Mouse (Mus musculus): ENCODE measurements around the gene Casp9. TPM values are rescaled to one million over a fixed set of nuclear protein-coding genes. Genes with fewer than 3 reads are reported as not detected.
A peak's percentile ranks its signal among the peaks of the same experiment; 100 is the strongest.

The Casp9 gene
- total RNA-seq, 1 experiment from 2014 or later: 23.4 TPM

DNA sequence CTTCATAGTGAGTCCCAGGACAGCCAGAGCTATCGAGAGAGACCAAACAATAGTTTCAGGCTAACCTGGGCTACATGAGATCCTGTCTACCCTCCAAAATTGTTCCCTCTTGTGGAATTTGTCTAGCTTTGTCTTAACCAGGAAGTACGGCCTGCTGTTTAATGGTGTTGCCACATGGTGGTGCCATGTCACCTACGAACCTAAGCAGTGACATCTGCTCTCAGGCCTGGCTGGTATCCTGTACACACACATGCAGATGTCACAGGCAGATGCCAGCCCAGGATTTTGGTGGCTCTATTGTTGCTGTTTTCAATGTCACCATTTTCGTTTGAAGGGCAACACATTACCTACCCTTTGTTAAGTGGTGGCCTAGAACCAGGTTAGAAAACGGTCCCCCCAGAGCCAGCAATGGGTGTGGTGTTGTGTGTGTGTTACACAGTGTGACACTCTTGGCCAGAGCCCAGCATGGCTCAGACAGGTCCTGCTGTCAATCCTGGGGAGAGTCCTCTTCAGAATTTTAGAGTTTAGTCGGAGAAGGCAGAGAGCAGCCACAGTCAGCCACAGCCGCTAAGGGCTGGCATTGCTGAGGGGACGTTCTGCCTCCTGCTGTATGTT is 16.5 kb downstream of the Casp9 start:
- ATAC-seq (replicated peaks; ENCODE audit: insufficient number of reproducible peaks, low FRiP score, low TSS enrichment, poor library complexity, severe bottlenecking): no peak

- no peak for ATAC-seq (replicated peaks; ENCODE audit: insufficient number of reproducible peaks, low FRiP score, low TSS enrichment, poor library complexity, severe bottlenecking)
Observed at GRCm38 (mm10) chr4:141810975-141811374, 17.6 kb downstream of the Casp9 start.

GRCm38 (mm10) chr4:141811375-141811774 is 18.0 kb downstream of the Casp9 start:
- no peak for ATAC-seq (replicated peaks; ENCODE audit: insufficient number of reproducible peaks, low FRiP score, low TSS enrichment, poor library complexity, severe bottlenecking)

DNA sequence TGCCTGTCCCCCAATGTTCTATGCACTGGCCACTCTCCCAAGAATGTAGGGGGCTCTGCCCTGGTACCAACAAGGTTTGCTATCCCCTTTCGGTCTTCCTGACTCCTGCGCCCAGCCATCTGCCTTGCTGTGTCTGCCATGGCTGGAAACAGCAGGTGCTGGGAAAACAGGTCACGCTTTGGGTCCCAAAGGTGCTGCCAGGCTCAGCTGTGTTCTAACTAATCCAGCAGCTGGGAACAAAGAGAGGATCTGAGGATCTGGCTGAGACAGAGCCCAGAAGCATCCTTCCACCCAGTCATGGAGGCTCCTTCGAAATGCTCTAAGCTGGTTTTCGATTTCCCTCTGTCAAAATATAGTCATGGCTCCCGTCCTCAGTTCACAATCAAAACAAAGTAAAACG is 22.9 kb downstream of the Casp9 start:
- ATAC-seq (replicated peaks; ENCODE audit: insufficient number of reproducible peaks, low FRiP score, low TSS enrichment, poor library complexity, severe bottlenecking): no peak

DNA sequence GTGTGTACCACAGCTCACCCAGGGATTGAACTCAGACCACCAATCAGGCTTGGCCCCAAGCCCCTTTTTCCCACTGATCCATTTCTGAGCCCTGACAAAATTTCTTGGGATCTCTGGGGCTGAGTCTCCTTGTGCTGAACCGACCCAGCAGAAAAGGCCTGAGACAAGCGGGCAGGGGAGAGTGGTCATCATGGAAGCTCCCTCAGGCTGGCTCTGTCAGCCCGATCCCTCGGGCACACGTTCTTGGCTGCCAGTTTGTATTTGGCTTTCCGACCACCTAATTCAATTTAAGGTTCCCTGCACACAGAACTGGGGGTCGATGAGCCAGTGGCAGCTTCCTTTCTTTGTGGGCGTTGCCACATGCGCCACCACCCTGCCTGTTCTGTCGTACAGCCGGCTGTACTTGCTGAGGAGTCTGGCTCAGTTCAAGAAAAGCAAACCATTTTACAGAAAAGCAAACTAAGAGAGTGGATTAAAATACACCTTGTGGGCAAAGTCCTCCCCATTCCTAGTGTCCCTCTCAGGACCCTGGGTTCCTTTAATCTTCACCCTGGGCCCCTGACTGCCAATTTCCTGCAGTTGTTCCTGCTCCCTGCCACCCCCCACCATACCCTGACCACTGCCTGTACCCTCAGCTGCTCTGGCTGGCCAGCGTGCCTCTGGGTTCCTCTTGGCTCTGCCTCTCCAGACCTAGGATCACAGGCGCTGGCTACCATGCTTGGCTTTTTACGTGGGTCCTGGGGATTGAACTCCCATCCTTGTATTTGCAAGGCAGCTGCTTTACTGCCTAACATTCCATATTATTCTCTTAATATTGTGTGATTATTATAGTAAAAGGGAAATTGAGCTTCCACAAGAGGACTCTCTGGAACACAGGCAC is 23.6 kb downstream of the Casp9 start:
- no peak for ATAC-seq (replicated peaks; ENCODE audit: insufficient number of reproducible peaks, low FRiP score, low TSS enrichment, poor library complexity, severe bottlenecking)

DNA sequence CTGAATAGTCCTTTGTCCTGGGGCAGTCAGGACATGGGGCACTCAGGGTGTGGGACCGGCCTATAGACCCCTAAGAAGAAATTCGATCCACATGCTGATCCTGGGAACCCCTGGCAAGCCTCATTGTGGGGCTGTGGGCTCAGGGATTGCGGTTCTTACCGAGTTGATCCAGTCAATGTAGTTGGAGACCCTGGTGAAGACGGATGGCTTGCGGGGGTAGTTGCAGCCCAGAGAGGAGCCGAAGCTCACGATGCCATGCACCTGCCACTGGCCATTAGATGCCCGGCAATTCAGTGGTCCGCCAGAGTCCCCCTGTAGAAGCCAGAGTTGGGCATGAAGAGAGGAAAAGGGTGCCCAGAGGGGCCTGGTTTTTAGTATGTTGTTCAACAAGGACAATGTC is 24.3 kb downstream of the Casp9 start:
- no peak for ATAC-seq (replicated peaks; ENCODE audit: insufficient number of reproducible peaks, low FRiP score, low TSS enrichment, poor library complexity, severe bottlenecking)

DNA sequence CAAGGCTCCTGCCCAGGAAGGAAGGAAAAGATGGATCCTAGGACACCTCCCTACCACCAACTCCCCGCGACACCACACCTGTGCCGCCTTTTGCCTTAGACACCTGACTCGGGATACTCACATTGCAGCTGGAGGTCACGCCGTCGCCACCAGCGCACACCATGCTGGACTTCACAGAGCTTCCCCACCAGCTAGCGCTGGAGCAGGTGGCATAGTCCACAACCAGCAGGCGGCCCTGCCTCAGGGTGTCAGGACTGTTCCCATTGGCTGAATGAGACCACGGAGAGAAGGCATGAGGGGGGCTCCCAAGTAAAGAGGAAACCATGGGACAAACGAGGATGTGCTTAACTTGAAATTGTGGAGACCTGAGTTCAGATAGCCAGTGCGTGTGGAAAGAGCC is 25.4 kb downstream of the Casp9 start:
- no peak for ATAC-seq (replicated peaks; ENCODE audit: insufficient number of reproducible peaks, low FRiP score, low TSS enrichment, poor library complexity, severe bottlenecking)

DNA sequence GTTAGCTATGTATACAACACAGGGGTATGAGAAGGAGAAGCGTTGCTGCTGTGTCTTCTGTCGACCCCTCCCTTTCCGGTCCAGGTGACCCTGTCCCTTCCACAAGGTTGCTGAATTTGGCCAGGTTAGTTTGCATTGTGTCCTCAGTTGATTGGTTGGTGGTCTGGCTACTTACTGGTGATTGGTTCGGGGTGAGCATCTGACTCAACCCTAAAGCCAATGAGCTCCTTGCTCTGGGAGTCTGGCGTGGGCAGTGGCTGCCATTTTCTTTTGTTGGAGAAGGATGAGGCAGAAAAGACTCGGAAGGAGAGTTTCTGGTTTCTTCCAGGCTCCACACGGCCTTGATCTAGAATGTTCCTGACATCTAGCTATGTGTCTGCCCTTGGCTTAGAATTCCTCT is 25.9 kb downstream of the Casp9 start:
- no peak for ATAC-seq (replicated peaks; ENCODE audit: insufficient number of reproducible peaks, low FRiP score, low TSS enrichment, poor library complexity, severe bottlenecking)

DNA sequence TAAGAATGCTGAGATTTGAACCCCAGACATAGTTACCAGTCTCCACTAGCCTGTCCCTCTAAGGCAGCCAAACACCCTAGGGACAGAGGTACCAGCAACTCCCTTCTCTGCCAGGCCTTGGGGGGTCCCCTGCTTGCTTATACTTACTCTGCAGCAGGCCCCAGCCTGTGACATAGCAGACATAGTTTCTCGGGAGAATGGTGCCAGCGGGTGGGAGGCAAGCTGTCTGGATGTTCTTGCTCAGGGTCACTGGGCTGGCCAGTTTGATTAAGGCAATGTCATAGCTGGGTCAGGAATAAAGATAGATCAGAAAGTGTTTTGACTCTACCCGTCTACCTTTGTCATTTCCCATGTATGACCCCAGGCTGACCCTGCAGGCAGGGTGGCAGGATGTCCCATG is 27.8 kb downstream of the Casp9 start:
- ATAC-seq (replicated peaks; ENCODE audit: insufficient number of reproducible peaks, low FRiP score, low TSS enrichment, poor library complexity, severe bottlenecking): no peak

DNA sequence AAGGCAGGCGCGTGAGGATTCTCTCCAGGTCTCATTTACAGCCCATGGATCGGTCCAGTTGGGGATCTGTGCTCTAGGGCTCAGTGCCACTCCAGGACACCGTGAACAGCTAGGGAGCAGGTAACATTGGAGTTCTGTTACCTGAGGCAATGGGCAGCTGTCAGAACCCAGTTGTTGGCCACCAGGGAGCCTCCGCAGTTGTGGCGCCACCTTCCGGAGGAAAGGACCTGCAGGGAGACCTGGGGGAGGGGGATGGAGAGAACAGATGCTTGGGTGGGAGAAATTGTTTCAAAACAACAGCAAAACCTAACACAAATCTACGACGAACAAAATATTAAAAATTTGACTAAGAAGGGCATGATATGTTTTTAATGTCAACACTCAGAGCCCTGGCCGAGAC is 28.7 kb downstream of the Casp9 start:
- ATAC-seq (replicated peaks; ENCODE audit: insufficient number of reproducible peaks, low FRiP score, low TSS enrichment, poor library complexity, severe bottlenecking): no peak

DNA sequence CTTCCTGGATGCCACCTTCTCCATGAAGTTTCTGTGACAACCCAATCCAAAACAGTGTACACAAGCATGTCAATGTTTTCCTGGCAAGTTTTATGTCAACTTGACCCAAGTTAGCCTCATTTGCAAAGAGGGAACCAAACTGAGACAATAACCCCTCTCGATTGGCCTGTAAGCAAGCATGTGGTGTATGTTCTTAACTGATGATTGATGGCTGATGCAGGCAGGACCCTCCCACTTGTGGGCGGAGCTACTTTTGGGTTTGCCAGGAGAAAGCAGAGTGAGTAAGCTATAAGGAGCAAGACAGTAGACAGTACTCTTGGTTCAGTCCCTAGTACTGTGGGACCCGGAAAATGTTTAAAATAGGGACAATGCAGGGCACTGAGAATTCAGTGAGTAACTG is 29.6 kb downstream of the Casp9 start:
- 0 out of 2 replicates have a peak, but pooled peaks have one; percentile 24 for ATAC-seq (replicated peaks; ENCODE audit: insufficient number of reproducible peaks, low FRiP score, low TSS enrichment, poor library complexity, severe bottlenecking)

- ATAC-seq (replicated peaks; ENCODE audit: insufficient number of reproducible peaks, low FRiP score, low TSS enrichment, poor library complexity, severe bottlenecking): no peak
Observed at GRCm38 (mm10) chr4:141826060-141826459, 32.6 kb downstream of the Casp9 start, which contains the start of gene Cela2a. Gene Cela2a, minus strand, starts transcription at chr4:141826160.

- no peak for ATAC-seq (replicated peaks; ENCODE audit: insufficient number of reproducible peaks, low FRiP score, low TSS enrichment, poor library complexity, severe bottlenecking)
Observed at GRCm38 (mm10) chr4:141827401-141827800, 34.0 kb downstream of the Casp9 start.

GRCm38 (mm10) chr4:141828177-141828576 is 34.8 kb downstream of the Casp9 start:
- no peak for ATAC-seq (replicated peaks; ENCODE audit: insufficient number of reproducible peaks, low FRiP score, low TSS enrichment, poor library complexity, severe bottlenecking)

DNA sequence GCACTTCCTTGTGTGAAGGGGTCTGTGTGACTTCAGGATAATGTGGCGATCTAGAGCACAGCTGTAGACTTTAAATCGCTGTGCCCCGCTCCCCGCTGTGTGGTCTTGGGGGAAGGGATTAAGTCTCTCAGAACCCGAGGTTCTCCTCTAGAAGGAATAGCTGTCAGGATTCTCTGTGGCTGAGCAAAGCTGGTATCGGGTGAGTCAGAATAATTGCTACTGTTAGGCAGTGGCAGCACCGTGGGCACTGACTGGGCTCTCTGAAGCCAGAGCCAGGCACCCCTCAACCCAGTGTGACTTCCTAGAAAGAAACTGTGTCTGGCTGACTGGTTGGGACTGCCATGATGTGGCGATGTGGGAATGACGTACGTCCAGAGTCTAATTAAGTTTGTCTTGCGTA is 37.0 kb downstream of the Casp9 start:
- ATAC-seq (replicated peaks; ENCODE audit: insufficient number of reproducible peaks, low FRiP score, low TSS enrichment, poor library complexity, severe bottlenecking): no peak

DNA sequence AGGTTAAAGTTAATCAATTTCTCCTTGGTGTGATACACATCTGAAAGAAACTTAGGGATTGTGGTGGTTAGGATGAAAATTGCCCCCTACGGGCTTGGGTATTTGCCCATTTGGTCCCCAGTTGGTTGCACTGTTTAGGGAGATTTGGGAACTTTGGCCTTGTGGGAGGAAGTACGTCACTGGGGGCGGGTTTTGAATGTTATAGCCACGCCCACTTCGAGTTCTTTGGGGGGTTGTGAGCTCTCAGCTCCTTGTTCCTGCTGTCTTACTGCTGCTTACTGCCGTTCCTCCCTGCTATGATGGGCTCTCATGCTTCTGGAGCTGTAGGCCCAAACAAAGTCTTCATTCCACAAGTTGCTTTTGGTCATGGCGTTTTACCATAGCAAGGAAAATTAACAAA is 37.9 kb downstream of the Casp9 start:
- ATAC-seq (replicated peaks; ENCODE audit: insufficient number of reproducible peaks, low FRiP score, low TSS enrichment, poor library complexity, severe bottlenecking): no peak

GRCm38 (mm10) chr4:141833911-141834310 is 40.5 kb downstream of the Casp9 start:
- no peak for ATAC-seq (replicated peaks; ENCODE audit: insufficient number of reproducible peaks, low FRiP score, low TSS enrichment, poor library complexity, severe bottlenecking)

DNA sequence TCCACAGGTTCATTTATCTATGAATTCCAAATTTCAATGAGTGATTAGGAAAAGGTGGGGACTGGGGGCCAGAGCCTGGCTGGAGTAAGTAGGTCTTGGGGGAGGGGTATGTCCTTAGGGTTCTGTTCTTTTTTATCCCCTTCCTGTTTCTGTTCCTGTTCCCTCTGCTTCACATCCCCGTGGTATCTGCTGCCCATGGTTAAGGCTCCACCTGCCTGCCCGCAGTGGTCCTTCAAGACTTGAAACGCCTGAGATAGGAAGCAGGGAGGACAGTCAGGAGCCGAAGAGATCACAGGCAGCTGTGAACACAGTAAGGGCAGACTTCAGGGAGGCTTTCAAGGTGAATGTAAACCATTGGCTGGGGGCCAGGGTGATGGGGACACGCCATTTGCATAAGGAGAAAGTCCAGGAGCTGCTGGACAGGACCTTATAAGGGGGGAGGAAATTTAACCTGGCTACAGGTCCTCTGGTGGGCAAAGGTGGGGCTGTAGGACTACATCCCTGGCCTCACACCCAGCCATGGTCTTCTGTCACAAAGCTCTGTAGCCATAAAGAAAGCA is 41.2 kb downstream of the Casp9 start:
- no peak for ATAC-seq (replicated peaks; ENCODE audit: insufficient number of reproducible peaks, low FRiP score, low TSS enrichment, poor library complexity, severe bottlenecking)

DNA sequence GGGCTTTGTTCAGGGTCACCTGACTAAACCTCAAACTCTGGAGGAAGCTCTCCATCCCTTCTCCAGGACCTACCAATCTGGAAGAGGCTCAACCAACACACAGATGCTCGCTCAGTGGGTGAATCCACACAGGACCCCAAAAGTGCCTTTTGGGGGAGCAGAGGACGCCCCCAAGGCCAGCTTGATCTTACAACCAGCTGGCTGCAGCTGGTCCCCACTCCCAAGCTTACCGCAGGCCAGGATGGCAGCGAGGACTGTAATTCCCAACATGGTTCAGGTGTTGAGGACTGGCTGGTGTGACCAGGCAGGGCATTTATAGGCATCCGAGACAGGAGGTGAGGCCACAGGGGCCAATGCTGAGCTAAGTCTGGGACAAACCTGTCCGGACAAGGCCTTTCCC is 52.6 kb downstream of the Casp9 start, which contains the start of gene Ctrc:
Gene Ctrc (minus strand): TSS at position 361 of the 400 bp plus-strand sequence.
- no peak for ATAC-seq (replicated peaks; ENCODE audit: insufficient number of reproducible peaks, low FRiP score, low TSS enrichment, poor library complexity, severe bottlenecking)

DNA sequence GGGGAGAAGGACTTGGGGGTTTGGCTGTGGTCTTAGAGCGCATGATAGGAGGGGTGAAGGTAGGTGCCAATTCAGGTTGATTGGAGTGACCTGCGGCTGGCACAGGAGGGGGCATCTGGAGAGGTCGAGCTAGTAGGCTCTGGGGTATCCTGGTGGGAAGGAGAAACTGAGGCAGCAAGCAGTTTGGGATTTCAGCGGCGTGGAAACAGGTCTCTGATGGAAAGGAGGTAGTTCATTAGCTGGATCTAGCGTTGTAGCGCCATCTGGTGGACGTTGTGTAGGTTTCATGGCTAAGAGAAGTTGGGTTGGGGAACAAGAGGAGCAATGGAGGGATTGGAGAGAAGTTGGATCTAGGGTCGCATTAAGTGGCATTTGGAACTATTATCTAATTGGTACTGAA is 60.0 kb downstream of the Casp9 start:
- ATAC-seq (replicated peaks; ENCODE audit: insufficient number of reproducible peaks, low FRiP score, low TSS enrichment, poor library complexity, severe bottlenecking): peak; percentile 18

Data from monocyte, adult 5-6 weeks (primary cell).